Mouse (Mus musculus) Patski (cell line): ENCODE data around the gene Depdc1a. TPM values are rescaled to one million over a fixed set of nuclear protein-coding genes. Genes with fewer than 3 reads are reported as not detected.
A peak's percentile ranks its signal among the peaks of the same experiment; 100 is the strongest.
"Not testable (repeated sequence)": the region's sequence is repeated elsewhere in the genome, so short reads cannot be mapped to it uniquely, and the experiment has no call there.

Source experiments
- ATAC-seq: fragments of 100-300 bp; one replicate; pipeline ENCODE4 v1.8.0; 2021
- CTCF ChIA-PET: fragments of 350-600 bp; sonication (Branson Sonifier 250); formaldehyde crosslinking; loops from one replicate; lab custom pipeline; 2022; ENCODE audit warnings: inconsistent platforms; lab: Charles Lee
- POLR2A ChIA-PET: fragments of 350-600 bp; sonication (Branson Sonifier 250); formaldehyde crosslinking; loops from one replicate; lab custom pipeline; 2022; ENCODE audit warnings: antibody characterized with exemption, inconsistent platforms; lab: Charles Lee
- DNase-seq: peaks from one replicate; pipeline ENCODE4 v3.0.0-alpha.2; 2011; ENCODE audit warnings: low read depth, low spot score
- H3K27me3 ChIP-seq: fragments of 371-371 bp; one replicate; pipeline ENCODE4 v1.5.1; 2021
- CTCF ChIP-seq: fragments of 100-300 bp; IDR thresholded peaks from one replicate; pipeline ENCODE4 v1.5.1; 2021
- in situ Hi-C: fragments of 300-500 bp; cut with MboI; formaldehyde crosslinking; loops from 3 replicates; pipeline ENCODE4 v1.11.1; 2018; ENCODE audit warnings: low pct_unique_long_range_greater_than_20kb, mixed read lengths
- polyA plus RNA-seq: library from polyadenylated mRNA; unstranded; gene quantifications from one replicate; pipeline ENCODE4 v1.2.3, GENCODE M21; 2021

Gene Depdc1a
- 20.0 TPM for polyA plus RNA-seq

GRCm38 (mm10) chr3:159495243-159495801, at the start of gene Depdc1a:
Gene Depdc1a (plus strand): TSS chr3:159495433.
- peak; percentile 100 for ATAC-seq
- POLR2A ChIA-PET, result no interaction called here
- CTCF ChIA-PET, result interaction anchor here (2.2 kb wide), 1 partner anchor 22 kb away, joined by 6 read pairs; no protein-coding TSS in a partner anchor
- peak; percentile 79 for DNase-seq
- in situ Hi-C loops, result no loop called here
- no peak for TF ChIP-seq CTCF
- H3K27me3 ChIP-seq, result no peaks in the 10 kb centered on the region

DNA sequence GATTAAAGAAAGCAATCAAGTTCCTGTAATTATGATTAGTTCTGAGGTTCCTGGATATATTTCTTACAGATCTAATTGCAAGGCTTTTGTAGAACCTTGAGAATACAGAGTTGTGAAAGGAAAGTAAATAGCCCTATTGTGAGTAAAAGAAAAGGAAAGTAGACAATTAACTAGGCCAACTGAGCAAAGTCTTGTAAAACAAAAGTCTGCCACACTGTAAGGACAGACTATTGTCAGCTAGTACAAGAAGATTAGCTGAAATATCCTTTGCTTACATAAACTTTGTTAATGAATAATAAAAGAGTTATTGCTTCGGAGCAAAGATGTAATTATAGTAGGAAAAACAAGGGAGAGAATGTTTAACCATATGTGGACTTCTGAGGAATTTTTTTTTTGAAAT, 25.2 kb upstream of the Depdc1a start:
- POLR2A ChIA-PET, result no interaction called here
- CTCF ChIA-PET, result no interaction called here
- DNase-seq, result no peak
- in situ Hi-C loops, result no loop called here
- no peaks in the 10 kb centered on the region for H3K27me3 ChIP-seq
- TF ChIP-seq CTCF, result no peak
- peak; percentile 39 for ATAC-seq

DNA sequence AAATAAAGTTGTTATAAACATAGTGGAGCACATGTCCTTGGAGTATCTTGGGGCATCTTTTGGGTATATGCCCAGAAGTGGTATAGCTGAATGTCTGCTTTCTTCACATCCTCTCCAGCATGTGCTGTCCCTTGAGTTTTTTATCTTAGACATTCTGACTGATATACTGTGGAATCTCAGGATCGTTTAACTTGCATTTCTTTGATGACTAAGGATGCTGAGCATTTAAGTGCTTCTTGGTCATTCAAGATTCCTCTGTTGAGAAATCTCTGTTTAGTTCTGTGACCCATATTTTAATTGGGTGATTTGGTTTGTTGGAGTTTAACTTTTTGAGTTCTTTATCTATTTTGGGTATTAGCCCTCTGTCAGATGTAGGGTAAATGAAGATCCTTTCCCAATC, 19.8 kb upstream of the Depdc1a start:
- no peak for TF ChIP-seq CTCF
- ChIA-PET CTCF (no interaction called here), POLR2A (no interaction called here)
- DNase-seq (no peak), ATAC-seq (peak; percentile 84)
- in situ Hi-C loops, result no loop called here
- no peaks in the 10 kb centered on the region for H3K27me3 ChIP-seq

DNA sequence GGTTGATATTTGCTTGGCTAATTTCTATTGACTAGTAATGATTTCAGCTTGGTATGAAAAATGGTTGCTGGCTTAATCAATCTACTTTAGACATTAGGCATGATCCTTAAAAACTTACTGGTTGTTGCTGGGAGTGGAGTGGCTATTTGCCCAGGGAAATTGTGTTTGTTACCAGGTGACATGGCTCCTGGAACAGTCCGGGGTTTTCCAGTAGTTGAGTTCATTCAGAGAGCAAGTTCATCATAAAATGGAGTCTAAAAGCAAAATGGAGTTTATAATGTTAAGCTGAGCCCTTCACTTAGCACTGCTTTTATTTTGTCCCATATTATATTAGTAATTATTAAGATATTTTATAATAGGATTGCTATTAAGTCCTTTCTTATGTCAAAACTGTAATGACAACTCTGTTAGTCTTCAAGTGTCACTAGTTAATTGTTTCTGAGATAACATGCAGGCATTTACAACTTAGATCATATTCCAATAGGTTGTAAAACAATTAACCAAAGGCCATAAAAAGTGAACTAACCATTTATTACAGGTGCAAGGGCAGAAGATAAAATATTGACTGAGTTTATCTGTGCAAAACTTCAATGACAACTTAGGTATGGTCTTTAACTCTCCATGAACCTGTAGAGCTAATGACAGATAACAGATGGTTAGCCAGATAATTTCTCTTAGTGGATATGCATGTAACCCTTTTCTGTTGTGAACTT, 17.8 kb upstream of the Depdc1a start:
- ChIA-PET CTCF (no interaction called here), POLR2A (no interaction called here)
- H3K27me3 ChIP-seq, result no peaks in the 10 kb centered on the region
- ATAC-seq (no peak), DNase-seq (no peak)
- in situ Hi-C loops, result no loop called here
- no peak for TF ChIP-seq CTCF

GRCm38 (mm10) chr3:159494709-159495108, 524 bp upstream of the Depdc1a start:
- POLR2A ChIA-PET, H3K27me3 ChIP-seq, ATAC-seq, in situ Hi-C loops, DNase-seq: not testable (repeated sequence)
- CTCF ChIA-PET, result interaction anchor here (2.2 kb wide), 1 partner anchor 22 kb away, joined by 6 read pairs; no protein-coding TSS in a partner anchor

DNA sequence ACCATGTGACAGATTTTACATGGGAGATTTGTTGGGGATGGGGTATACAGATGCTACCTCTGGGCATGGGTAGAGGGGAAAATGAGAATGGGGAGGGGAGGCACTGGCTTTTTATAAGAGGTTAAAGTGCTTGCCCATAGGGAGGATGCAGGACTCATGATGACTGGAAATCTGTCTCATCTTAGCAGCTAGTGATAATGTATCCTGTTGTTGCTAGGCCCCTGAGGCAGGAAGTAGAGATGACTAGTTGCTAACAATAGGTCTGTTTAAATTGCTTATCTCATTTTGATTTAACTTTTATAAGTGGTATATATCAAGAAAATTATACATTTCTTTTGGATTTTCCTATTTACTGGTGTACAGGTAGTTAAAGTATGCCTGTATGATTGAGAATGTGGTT, 13.7 kb downstream of the Depdc1a start:
- DNase-seq, result no peak
- ChIA-PET POLR2A (no interaction called here), CTCF (no interaction called here)
- no peak for ATAC-seq
- TF ChIP-seq CTCF, result no peak
- in situ Hi-C loops, result loop anchor here (25.0 kb wide), 1 partner anchor 1972 kb away; the partner anchor contains the start of gene Zranb2
- H3K27me3 ChIP-seq, result no peaks in the 10 kb centered on the region

DNA sequence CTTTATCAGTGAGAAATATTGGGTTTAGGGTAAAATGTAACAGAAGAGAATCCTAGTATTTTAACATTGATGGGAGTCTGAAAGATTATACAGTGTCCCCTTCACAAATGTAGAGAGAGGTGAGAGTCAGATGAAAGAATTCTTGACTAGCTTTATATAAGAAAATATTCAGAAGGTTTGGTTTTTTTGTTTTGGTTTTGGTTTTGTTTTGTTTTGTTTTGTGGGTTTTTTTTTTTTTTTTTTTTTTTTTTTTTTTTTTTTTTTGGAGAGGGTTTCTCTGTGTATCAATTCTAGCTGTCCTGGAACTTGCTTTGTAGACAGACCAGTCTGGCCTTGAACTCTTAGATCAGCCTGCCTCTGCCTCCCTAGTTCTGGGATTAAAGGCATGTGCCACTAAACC, 33.3 kb downstream of the Depdc1a start:
- DNase-seq (no peak), ATAC-seq (no peak)
- in situ Hi-C loops, result loop anchor here (25.0 kb wide), 1 partner anchor 1141 kb away; no protein-coding TSS in a partner anchor
- ChIA-PET POLR2A (no interaction called here), CTCF (no interaction called here)
- no peak for TF ChIP-seq CTCF
- H3K27me3 ChIP-seq, result no peaks in the 10 kb centered on the region

DNA sequence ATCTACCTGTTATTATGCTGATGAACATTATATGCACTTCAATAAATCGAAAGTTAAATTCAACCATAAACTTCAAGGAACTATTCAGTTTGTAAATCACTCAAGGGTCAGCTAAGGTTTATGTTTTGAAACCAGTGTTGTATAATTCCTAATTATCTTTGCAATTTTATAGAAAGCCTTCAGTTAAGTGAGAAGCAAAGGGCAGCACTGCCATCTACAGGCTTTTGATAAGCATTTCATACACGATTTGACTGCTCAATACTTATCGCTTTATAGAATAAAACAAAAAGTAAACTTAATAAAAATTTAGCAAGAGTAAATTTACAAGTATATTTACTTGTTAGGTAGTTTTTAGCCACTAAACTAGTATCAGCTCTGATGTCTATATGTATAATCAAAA, 53.1 kb downstream of the Depdc1a start:
- peak; percentile 59 for TF ChIP-seq CTCF
- no peaks in the 10 kb centered on the region for H3K27me3 ChIP-seq
- in situ Hi-C loops, result loop anchor here (5.0 to 25.0 kb wide), 3 partner anchors 1161 to 1674 kb away; no protein-coding TSS in a partner anchor
- ChIA-PET POLR2A (no interaction called here), CTCF (interaction anchor here (1.2 kb wide), 1 partner anchor 15 kb away, joined by 3 read pairs; no protein-coding TSS in a partner anchor)
- DNase-seq (peak; percentile 10), ATAC-seq (no peak)

DNA sequence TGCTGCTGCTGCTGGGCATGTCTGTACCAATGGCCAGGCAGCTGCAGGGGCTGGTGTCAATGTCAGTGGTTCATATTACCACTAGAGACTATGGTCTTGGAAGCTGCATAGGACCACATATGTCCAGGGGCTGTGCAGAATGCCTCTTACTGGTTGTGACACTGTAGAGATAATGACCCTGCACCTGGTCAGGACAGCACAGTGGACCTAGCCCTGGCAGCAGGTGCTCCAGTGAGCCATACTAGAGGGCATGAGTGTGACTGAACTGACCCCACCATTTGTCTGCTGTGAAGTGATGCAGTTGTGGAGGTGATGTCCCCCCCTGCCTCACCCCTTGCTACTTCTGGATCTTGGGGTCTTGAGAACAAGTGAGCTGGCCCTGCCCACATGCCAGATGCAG, 55.0 kb downstream of the Depdc1a start:
- no peaks in the 10 kb centered on the region for H3K27me3 ChIP-seq
- CTCF ChIA-PET, result no interaction called here
- in situ Hi-C loops, result no loop called here
- DNase-seq (no peak), ATAC-seq (no peak)
- TF ChIP-seq CTCF, result no peak
- POLR2A ChIA-PET, result no interaction called here

Other genes starting within 250 kb of the Depdc1a start
- gene Rpe65, start 103.7 kb downstream of the Depdc1a start, polyA plus RNA-seq, result not detected